15 mouse cellular contexts compared by ENCODE assay signal in the genomic region with DNA sequence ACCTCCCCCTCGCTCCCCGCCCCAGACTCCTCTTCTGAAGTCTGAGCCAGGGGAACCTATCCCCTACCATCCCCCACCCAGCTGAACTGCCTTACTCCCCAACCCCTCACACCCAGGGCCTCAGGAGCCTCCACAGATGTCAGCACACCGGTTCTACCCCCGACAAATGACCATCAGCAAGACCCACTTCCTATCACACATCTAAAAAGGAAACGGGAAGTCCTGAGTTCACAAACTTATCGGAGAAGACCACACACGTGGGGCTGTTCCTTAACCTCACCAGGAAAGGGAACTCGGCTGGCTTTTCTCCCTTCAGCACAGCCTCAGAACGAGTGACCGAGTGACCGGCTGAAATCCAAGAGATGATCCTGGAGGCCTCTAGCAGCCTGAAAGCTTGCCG. TPM values are rescaled to one million over a fixed set of nuclear protein-coding genes. Genes with fewer than 3 reads are reported as not detected.
DNase-seq lines count a peak whose midpoint lies in the region; ATAC-seq and TF ChIP-seq lines count a peak whose summit lies in the region.
"Had no signal": no experiment of that assay in that cellular context is flagged by ENCODE, and none has a peak within 500 bp of the region (broad histone marks: within the 10 kb centered on the region; RNA-seq: fewer than 3 reads in every experiment).

No protein-coding gene starts in this region.

- H3K36me3 ChIP-seq in heart, embryonic 13.5 days: peaks cover 25% of the 10 kb centered on the region
- no peaks in the 10 kb centered on the region for H3K36me3 ChIP-seq in lung, embryonic 16.5 days (ENCODE audit: control insufficient read depth, insufficient read depth, low read length)
- no peaks in the 10 kb centered on the region for H3K36me3 ChIP-seq in lung, postnatal 0 days (ENCODE audit: insufficient read depth, low read length)
- H3K36me3 ChIP-seq in embryonic facial prominence, embryonic 10.5 days (replicated peaks): no peaks in the 10 kb centered on the region
- peaks cover 9% of the 10 kb centered on the region; the same call in 1 of the 2 replicates for H3K36me3 ChIP-seq in limb, embryonic 12.5 days
- H3K36me3 ChIP-seq in forebrain, embryonic 13.5 days (ENCODE audit: poor library complexity, severe bottlenecking): no peaks in the 10 kb centered on the region
- H3K36me3 ChIP-seq in hindbrain, embryonic 14.5 days (replicated peaks; ENCODE audit: control insufficient read depth, insufficient read depth): no peaks in the 10 kb centered on the region
- H3K36me3 ChIP-seq: embryonic facial prominence, embryonic 15.5 days; forebrain, embryonic 15.5 days; hindbrain, embryonic 12.5 days had no signal

- no peak for TF ChIP-seq EP300 in lung, postnatal 0 days (IDR thresholded peaks at IDR 0.05)

- TF ChIP-seq CTCF in lung, postnatal 0 days (IDR thresholded peaks at IDR 0.05): no peak

- DNase-seq in heart, postnatal 14 days: no peak
- no peak for DNase-seq in lung, postnatal 0 days (ENCODE audit: low spot score)
- no peak for DNase-seq in embryonic facial prominence, embryonic 10.5 days (ENCODE audit: low spot score)
- no peak for DNase-seq in hindbrain, embryonic 14.5 days (ENCODE audit: low spot score)
- DNase-seq: adrenal gland, postnatal 25 days; cerebellum, postnatal 14 days; kidney, adult 18-20 months had no signal

- intact Hi-C loops in heart, postnatal 14 days (cut with DNase I): no loop called here

- H3K4me1 ChIP-seq in heart, embryonic 13.5 days: peaks cover 60% of the 10 kb centered on the region
- H3K4me1 ChIP-seq in lung, embryonic 16.5 days (replicated peaks; ENCODE audit: control insufficient read depth, insufficient read depth, low read length): peaks cover 15% of the 10 kb centered on the region; the same call in 1 of the 2 replicates
- H3K4me1 ChIP-seq in lung, postnatal 0 days (ENCODE audit: insufficient read depth, low read depth, low read length): peaks cover 5% of the 10 kb centered on the region; the same call in 1 of the 2 replicates
- H3K4me1 ChIP-seq in embryonic facial prominence, embryonic 10.5 days: peaks cover 19% of the 10 kb centered on the region
- peaks cover 25% of the 10 kb centered on the region for H3K4me1 ChIP-seq in limb, embryonic 12.5 days (replicated peaks)
- H3K4me1 ChIP-seq in forebrain, embryonic 13.5 days: no peaks in the 10 kb centered on the region
- no peaks in the 10 kb centered on the region for H3K4me1 ChIP-seq in hindbrain, embryonic 14.5 days (replicated peaks; ENCODE audit: control insufficient read depth, insufficient read depth, low read length)
- H3K4me1 ChIP-seq: forebrain, embryonic 15.5 days had no signal

- H3K27me3 ChIP-seq in heart, embryonic 13.5 days (replicated peaks): peaks cover 22% of the 10 kb centered on the region; the same call in 1 of the 2 replicates
- H3K27me3 ChIP-seq in lung, embryonic 16.5 days (ENCODE audit: control insufficient read depth, insufficient read depth, low read depth, low read length): no peaks in the 10 kb centered on the region
- H3K27me3 ChIP-seq in lung, postnatal 0 days (replicated peaks; ENCODE audit: insufficient read depth, low read length): 0 out of 2 replicates have a peak, but pooled peaks cover 7% of the 10 kb centered on the region
- peaks cover 19% of the 10 kb centered on the region; the same call in 1 of the 2 replicates for H3K27me3 ChIP-seq in embryonic facial prominence, embryonic 10.5 days (replicated peaks; ENCODE audit: low read depth, poor library complexity, severe bottlenecking)
- peaks cover 5% of the 10 kb centered on the region; the same call in 1 of the 2 replicates for H3K27me3 ChIP-seq in limb, embryonic 12.5 days
- H3K27me3 ChIP-seq in forebrain, embryonic 13.5 days: no peaks in the 10 kb centered on the region
- no peaks in the 10 kb centered on the region for H3K27me3 ChIP-seq in hindbrain, embryonic 14.5 days (ENCODE audit: control insufficient read depth, insufficient read depth, low read length)
- H3K27me3 ChIP-seq: embryonic facial prominence, embryonic 15.5 days; forebrain, embryonic 15.5 days; hindbrain, embryonic 12.5 days had no signal

- 21% methylated on average over 12 of the region's 12 CpGs for WGBS in heart, embryonic 13.5 days
- WGBS in lung, embryonic 16.5 days: 19% methylated on average over 12 of the region's 12 CpGs
- 22% methylated on average over 12 of the region's 12 CpGs for WGBS in lung, postnatal 0 days
- WGBS in embryonic facial prominence, embryonic 10.5 days: 39% methylated on average over 12 of the region's 12 CpGs
- 20% methylated on average over 12 of the region's 12 CpGs for WGBS in limb, embryonic 12.5 days
- 52% methylated on average over 12 of the region's 12 CpGs for WGBS in forebrain, embryonic 13.5 days
- WGBS in hindbrain, embryonic 14.5 days: 57% methylated on average over 12 of the region's 12 CpGs

- no peak overlapping the region for H3K4me3 ChIP-seq in heart, embryonic 13.5 days
- H3K4me3 ChIP-seq in lung, embryonic 16.5 days (ENCODE audit: low read length): no peak overlapping the region
- no peak overlapping the region for H3K4me3 ChIP-seq in lung, postnatal 0 days (ENCODE audit: low read depth, low read length)
- no peak overlapping the region for H3K4me3 ChIP-seq in embryonic facial prominence, embryonic 10.5 days
- no peak overlapping the region for H3K4me3 ChIP-seq in limb, embryonic 12.5 days (replicated peaks)
- H3K4me3 ChIP-seq in forebrain, embryonic 13.5 days: no peak overlapping the region
- no peak overlapping the region for H3K4me3 ChIP-seq in hindbrain, embryonic 14.5 days (replicated peaks; ENCODE audit: low read length)
- H3K4me3 ChIP-seq: embryonic facial prominence, embryonic 15.5 days; forebrain, embryonic 15.5 days; hindbrain, embryonic 12.5 days had no signal

- peak overlapping the region; percentile 56 for H3K9ac ChIP-seq in heart, embryonic 13.5 days
- H3K9ac ChIP-seq in lung, embryonic 16.5 days (ENCODE audit: low read length): no peak overlapping the region
- no peak overlapping the region for H3K9ac ChIP-seq in lung, postnatal 0 days (replicated peaks; ENCODE audit: low read depth)
- H3K9ac ChIP-seq in limb, embryonic 12.5 days (replicated peaks): no peak overlapping the region
- H3K9ac ChIP-seq in forebrain, embryonic 13.5 days: no peak overlapping the region
- no peak overlapping the region for H3K9ac ChIP-seq in hindbrain, embryonic 14.5 days
- H3K9ac ChIP-seq: embryonic facial prominence, embryonic 15.5 days; forebrain, embryonic 15.5 days; hindbrain, embryonic 12.5 days had no signal

- H3K27ac ChIP-seq in heart, embryonic 13.5 days (replicated peaks): peak overlapping the region; percentile 38
- H3K27ac ChIP-seq in lung, embryonic 16.5 days (ENCODE audit: low read length): no peak overlapping the region
- H3K27ac ChIP-seq in lung, postnatal 0 days (ENCODE audit: low read length): no peak overlapping the region
- H3K27ac ChIP-seq in embryonic facial prominence, embryonic 10.5 days (replicated peaks): peak overlapping the region; percentile 45; the same call in 1 of the 2 replicates
- no peak overlapping the region for H3K27ac ChIP-seq in limb, embryonic 12.5 days
- no peak overlapping the region for H3K27ac ChIP-seq in forebrain, embryonic 13.5 days
- H3K27ac ChIP-seq in hindbrain, embryonic 14.5 days: no peak overlapping the region
- H3K27ac ChIP-seq: embryonic facial prominence, embryonic 15.5 days; forebrain, embryonic 15.5 days; hindbrain, embryonic 12.5 days had no signal

- H3K9me3 ChIP-seq in heart, embryonic 13.5 days: no peaks in the 10 kb centered on the region
- H3K9me3 ChIP-seq in lung, embryonic 16.5 days (ENCODE audit: control insufficient read depth, low read length): 0 out of 2 replicates have a peak, but pooled peaks cover 2% of the 10 kb centered on the region
- no peaks in the 10 kb centered on the region for H3K9me3 ChIP-seq in lung, postnatal 0 days (ENCODE audit: low read length)
- H3K9me3 ChIP-seq in embryonic facial prominence, embryonic 10.5 days: no peaks in the 10 kb centered on the region
- 0 out of 2 replicates have a peak, but pooled peaks cover 5% of the 10 kb centered on the region for H3K9me3 ChIP-seq in limb, embryonic 12.5 days
- no peaks in the 10 kb centered on the region for H3K9me3 ChIP-seq in forebrain, embryonic 13.5 days (replicated peaks)
- H3K9me3 ChIP-seq in hindbrain, embryonic 14.5 days (ENCODE audit: control insufficient read depth, low read length): peaks cover 7% of the 10 kb centered on the region; the same call in 1 of the 2 replicates
- H3K9me3 ChIP-seq: embryonic facial prominence, embryonic 15.5 days; forebrain, embryonic 15.5 days; hindbrain, embryonic 12.5 days had no signal

- H3K4me2 ChIP-seq in heart, embryonic 13.5 days: peak overlapping the region; percentile 30
- 0 out of 2 replicates have a peak overlapping the region, but pooled peaks have one; percentile 14 for H3K4me2 ChIP-seq in lung, embryonic 16.5 days (ENCODE audit: low read depth, low read length)
- no peak overlapping the region; the same call in 1 of the 2 replicates for H3K4me2 ChIP-seq in lung, postnatal 0 days (replicated peaks; ENCODE audit: low read depth, low read length)
- H3K4me2 ChIP-seq in limb, embryonic 12.5 days: no peak overlapping the region
- H3K4me2 ChIP-seq in forebrain, embryonic 13.5 days: no peak overlapping the region
- no peak overlapping the region for H3K4me2 ChIP-seq in hindbrain, embryonic 14.5 days (replicated peaks)
- H3K4me2 ChIP-seq: embryonic facial prominence, embryonic 15.5 days; forebrain, embryonic 15.5 days; hindbrain, embryonic 12.5 days had no signal

- no peak for ATAC-seq in heart, embryonic 13.5 days (ENCODE audit: extremely low read depth, insufficient number of reproducible peaks, low FRiP score, low TSS enrichment)
- 0 out of 2 replicates have a peak, but pooled peaks have one; percentile 13 for ATAC-seq in lung, embryonic 16.5 days (ENCODE audit: low read depth)
- ATAC-seq in lung, postnatal 0 days: no peak; the same call in 1 of the 2 replicates
- 0 out of 2 replicates have a peak, but pooled peaks have one; percentile 13 for ATAC-seq in limb, embryonic 12.5 days (ENCODE audit: insufficient number of reproducible peaks, insufficient read depth, low FRiP score, low TSS enrichment, low read depth)
- no peak for ATAC-seq in forebrain, embryonic 13.5 days
- no peak for ATAC-seq in hindbrain, embryonic 14.5 days (ENCODE audit: low FRiP score)
- ATAC-seq: forebrain, embryonic 15.5 days had no signal

RNA-seq across cellular contexts. Expression of a gene that starts 38.3 kb away (rescaled TPM):
- 9.3 and 10.1 TPM in 2 replicates for polyA plus RNA-seq in heart, embryonic 13.5 days (2015; fragmentation: Nextera tagmentation; extraction: Ambion mirVana)
- 10 to 100 TPM; 15.9 to 17.8 TPM for total RNA-seq in heart, postnatal 14 days (2021)
- 1.6 TPM in 2 replicates for polyA plus RNA-seq in lung, embryonic 16.5 days (2015; fragmentation: Nextera tagmentation; extraction: Ambion mirVana)
- polyA plus RNA-seq in lung, postnatal 0 days (2015; fragmentation: Nextera tagmentation; extraction: Ambion mirVana): 0.72 and 0.96 TPM in 2 replicates
- polyA plus RNA-seq in embryonic facial prominence, embryonic 10.5 days (2016; fragmentation: Nextera tagmentation; extraction: Ambion mirVana): 0.45 and 0.66 TPM in 2 replicates
- polyA plus RNA-seq in limb, embryonic 12.5 days (2016; fragmentation: Nextera tagmentation; extraction: Ambion mirVana): 5.3 and 5.5 TPM in 2 replicates
- polyA plus RNA-seq in forebrain, embryonic 13.5 days (2015; fragmentation: Nextera tagmentation; extraction: Ambion mirVana): 1.5 and 1.7 TPM in 2 replicates
- polyA plus RNA-seq in hindbrain, embryonic 14.5 days (2014; fragmentation: Nextera tagmentation; extraction: Ambion mirVana): 3.4 and 3.7 TPM in 2 replicates
- total RNA-seq: MEL had no signal

Comparison
In these comparisons a context has a peak if more than half of its experiments do, and no peak if none do; other contexts are left out.
1. ATAC-seq: peak in lung, embryonic 16.5 days (single experiment) and limb, embryonic 12.5 days (single experiment); none in heart, embryonic 13.5 days (single experiment), lung, postnatal 0 days (single experiment), forebrain, embryonic 13.5 days (single experiment) and hindbrain, embryonic 14.5 days (single experiment).
2. H3K4me2 ChIP-seq: peak in heart, embryonic 13.5 days (single experiment) and lung, embryonic 16.5 days (single experiment); none in lung, postnatal 0 days (single experiment), limb, embryonic 12.5 days (single experiment), forebrain, embryonic 13.5 days (single experiment) and hindbrain, embryonic 14.5 days (single experiment).
3. H3K27ac ChIP-seq: peak in heart, embryonic 13.5 days (single experiment) and embryonic facial prominence, embryonic 10.5 days (single experiment); none in lung, embryonic 16.5 days (single experiment), lung, postnatal 0 days (single experiment), limb, embryonic 12.5 days (single experiment), forebrain, embryonic 13.5 days (single experiment) and hindbrain, embryonic 14.5 days (single experiment).